Mouse (Mus musculus): ENCODE results near the gene Rap1gap2.
A peak's percentile ranks its signal among the peaks of the same experiment; 100 is the strongest.

Gene Rap1gap2

DNA sequence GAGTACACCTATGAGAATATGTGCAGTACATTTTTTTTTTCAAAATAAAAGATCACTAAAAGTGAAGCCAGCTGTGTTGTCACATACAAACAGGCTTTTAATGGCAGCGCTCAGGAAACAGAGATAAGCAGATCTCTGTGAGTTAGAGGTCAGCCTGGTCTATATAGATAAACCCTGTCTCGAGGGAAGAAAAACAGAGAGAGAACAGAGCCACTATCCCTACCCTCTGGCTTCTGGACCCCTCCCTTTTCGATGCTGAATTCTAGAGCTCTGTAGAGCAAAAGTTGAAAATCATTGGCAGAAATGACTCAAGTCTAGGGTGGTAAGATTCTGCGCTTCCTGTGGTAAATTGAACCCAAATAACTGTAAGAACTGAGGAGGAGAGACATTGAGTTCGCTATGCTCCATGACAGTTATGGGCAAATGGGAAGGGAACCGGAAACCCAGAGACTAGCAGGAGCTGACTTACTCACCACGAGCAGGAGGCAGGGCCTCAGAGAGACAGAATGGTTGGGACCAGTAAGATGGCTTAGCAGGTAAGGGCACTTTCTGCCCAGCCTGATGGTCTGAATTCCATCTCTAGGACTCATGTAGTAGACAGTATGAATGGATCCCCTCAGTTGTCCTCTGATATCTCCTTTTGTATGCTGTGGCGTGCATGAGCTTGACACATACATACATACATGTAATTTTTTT lies 11.4 kb upstream of the Rap1gap2 start:
- peak; percentile 58 for DNase-seq

DNA sequence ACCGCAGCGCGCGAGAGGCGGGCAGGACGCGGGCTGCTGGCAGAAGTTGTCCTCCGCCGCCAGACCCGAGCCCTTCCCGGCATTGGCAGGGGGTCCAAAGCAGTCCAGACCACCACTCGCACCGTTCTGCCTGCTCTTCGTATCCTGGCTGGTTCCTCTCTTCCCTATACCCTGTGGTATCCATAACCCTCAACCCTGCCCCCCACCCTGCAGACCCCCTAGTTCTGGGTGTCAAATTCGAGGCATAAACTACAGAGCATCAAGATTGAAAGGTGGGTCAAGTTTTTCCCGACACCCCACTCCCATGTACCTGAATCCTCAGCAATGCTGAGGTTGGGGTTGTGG lies 9.2 kb upstream of the Rap1gap2 start:
- DNase-seq = no peak

DNA sequence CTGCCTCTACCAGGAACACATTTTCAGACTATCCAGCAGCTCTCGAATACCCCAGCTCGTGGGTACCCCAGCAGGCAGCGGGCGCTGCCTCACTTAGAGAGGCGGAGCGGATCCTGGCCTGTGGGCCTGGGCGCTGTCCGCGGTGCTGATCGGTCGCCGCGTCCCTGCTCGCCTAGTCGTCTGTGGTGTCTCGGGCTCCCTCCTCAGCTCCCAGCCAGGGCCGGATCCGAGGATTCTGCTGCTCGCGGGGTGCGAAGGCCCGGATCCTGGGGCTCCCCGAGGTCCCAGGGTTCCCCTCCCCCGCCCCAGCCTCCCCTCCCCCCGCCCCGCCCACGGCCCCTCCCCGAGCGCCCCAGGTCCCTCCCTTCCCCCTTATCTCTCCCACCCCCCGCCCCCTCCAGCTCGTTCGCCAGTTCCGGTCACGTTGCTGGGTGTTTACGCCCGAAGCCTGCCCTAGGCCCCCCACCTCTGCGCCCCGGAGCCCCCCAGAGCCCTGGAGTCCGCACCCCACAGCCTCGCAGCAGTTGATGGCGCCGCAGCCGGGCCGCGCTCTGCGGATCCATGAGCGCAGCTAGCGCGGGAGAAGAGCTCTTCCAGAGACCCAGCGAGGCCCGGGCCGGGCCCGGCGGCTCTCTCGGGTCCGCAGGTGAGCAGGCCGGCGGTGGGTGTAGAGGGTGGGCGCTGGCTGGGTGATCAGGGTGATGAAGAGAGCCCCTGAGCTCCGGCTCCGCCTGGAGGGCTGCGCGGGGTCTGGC lies 8.7 kb upstream of the Rap1gap2 start, which contains the start of gene Ccdc92b:
Ccdc92b (plus strand) TSS at position 405 of the 755 bp plus-strand sequence.
- DNase-seq = peak; percentile 89

DNA sequence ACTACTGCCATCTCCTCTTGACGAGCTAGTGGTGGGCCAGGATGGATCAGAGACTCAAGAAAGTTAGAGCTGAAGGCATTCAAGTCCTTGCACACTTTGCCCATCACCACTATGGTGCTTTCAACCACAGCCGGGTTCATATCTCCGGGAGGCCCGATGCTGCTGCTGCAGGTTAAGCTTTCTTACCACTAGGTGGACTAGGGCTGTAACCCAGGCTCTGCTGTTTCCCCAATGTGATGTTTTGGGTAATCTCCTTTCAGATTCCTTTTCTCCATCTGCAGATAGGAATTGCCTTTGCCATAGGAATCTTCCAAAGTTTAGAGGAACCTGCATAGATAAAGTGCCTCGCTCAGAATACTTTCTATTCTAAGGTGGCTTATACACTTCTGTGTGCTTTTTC lies 4.9 kb upstream of the Rap1gap2 start:
- DNase-seq = no peak

DNA sequence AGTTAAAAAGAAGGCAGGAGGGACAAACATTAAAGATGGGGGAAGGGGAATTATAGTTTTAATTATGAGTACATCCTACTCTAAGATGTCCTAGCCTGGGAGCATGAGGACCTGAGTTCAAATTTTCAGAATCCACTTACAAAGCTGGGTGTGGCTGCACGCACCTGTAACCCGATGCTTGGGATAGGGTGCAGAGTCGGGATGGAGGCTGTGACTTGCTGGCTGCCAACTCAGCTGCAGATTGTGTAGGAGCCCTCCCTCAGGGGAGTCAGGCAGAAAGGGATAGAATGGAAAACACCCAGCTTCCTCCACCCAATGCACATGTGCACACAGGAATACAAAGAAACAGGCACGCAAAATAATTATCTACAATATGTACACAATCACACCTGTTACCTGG lies 2.7 kb upstream of the Rap1gap2 start:
- DNase-seq = no peak

DNA sequence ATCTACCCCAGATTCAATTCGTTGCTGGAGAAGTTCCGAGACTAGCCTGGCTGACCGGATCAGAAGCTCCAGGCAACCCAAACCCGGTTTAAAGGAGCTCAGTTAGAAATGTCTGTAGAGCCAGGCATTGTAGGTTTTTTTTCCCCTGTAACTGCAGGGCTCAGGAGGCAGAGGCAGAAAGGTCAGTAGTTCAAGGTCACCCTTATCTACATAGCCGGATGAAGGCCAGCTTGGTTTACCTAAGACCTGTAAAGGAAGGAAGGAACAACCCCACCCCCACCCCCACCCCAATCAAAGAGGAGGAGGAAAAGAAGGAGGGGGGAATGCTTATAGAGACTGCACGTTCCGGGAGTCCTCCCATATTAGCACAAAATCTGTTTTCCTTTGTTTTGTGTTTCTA lies 722 bp upstream of the Rap1gap2 start:
- DNase-seq = no peak

DNA sequence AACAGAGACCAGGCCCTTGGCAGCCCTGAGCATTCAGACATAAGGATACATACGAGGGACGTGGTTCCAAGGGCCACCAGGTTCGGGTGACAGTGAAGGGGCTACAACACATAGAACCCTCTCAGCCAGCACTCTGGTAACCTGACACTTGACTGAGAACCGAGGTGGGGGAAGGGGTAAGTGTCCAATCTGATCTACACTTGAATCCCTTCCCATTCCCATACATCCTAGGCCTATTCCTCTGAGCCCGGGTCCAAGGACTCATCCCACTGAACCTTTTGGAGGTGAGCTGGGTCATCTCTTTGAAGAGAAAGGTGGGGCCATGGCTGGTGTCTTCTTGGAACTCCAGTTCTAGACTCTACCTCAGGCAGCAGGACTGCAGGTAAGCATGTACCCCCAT lies 647 bp downstream of the Rap1gap2 start:
- DNase-seq = no peak

DNA sequence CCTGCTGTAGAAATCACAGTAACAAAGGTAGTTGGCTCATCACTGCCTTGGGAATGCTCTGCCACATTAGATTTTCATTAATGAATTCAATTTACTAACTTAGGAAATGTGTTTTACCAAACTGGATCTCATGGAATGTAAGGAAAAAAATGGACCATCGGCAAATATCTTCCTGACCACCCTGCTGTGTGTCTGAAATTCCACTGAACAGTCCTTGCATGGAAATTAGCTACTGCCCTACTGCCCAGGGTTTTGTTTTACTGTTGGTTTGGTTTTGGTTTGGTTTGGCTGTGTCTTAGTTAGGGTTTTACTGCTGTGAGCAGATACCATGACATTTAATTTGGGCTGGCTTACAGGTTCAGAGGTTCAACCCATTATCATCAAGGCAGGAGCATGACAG lies 8.4 kb downstream of the Rap1gap2 start:
- DNase-seq = no peak

DNA sequence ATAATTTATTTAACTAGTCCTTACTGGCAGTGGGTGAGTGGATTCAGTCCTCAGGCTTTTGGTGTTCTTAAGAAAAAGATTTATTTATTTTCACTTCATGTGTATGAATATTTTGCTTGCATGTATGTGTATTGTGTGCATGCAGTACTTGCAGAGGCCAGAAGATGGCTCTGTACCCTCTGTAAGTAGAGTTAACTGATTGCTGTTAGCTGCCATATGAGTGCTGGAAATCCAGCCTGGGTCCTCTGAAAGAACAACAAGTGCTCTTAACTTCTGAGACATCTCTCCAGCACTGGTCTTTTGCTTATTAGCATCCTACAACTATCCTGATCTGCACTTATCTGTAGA lies 12.8 kb downstream of the Rap1gap2 start:
- DNase-seq = no peak

DNA sequence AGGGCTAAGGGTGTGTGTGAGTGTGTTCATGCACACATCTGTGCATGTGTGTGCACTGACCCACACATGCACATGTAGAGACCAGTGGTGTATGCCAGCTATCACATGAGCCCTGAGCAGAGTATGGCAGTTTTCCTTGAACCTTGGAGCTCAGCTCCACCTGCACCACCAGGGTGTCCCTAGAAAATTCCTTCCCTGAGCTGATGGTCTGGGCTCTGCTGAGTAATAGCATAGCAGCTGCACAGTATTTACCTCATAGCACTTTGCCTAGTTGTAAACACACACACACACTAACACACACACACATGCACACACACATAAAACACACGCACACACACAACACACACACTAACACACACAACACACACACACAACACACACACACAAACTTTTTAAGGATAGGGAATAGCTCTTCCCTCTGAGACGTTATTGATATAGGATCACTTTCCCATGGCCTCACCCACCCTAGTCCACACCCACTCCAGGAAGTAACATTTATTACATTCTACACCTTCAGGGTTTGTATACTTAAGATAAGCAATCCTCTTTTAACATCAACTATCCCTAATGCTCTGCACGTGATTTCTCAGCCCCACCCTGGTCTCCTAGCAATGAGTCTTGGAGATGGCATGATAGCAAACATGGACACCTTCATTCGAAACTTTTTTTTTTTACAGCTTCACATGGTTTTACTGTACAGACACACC lies 13.3 kb downstream of the Rap1gap2 start:
- no peak for DNase-seq

DNA sequence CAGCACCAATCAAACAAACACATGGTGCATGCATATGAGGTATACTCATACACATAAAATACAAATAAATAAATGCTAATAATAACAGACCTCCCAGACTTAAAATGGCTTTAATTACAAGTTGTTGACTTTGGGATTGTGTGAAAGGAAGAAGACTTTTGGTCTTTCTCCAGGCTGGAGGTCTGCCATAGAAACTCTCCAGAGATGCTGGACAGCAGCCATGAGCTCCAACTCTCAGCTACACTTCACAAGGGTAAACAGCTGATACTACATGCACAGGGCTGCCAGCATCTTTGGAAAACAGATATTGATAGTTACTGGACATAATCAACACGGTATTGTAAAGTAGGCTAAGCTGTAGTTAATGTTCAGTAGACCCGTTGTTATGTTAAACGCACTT lies 18.5 kb downstream of the Rap1gap2 start:
- no peak for DNase-seq

DNA sequence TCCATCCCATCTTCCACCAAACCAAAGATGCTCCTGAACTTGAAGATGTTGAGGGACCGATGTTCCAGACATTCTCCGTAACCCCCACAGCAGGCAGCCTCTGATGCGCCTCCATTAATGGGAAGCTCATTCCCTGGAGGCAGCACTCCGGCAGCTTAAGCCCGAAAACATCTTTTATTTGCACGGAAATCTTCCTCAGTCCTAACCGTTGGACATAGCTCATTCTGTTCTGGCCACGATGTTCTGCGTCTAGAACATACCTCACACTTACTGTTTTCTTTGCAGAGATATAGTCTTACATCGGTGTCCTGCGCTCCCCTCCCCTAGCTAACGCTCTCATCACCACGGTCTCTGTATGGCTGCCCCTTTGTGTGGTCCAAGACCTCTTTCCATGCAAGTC lies 20.0 kb downstream of the Rap1gap2 start:
- no peak for DNase-seq

DNA sequence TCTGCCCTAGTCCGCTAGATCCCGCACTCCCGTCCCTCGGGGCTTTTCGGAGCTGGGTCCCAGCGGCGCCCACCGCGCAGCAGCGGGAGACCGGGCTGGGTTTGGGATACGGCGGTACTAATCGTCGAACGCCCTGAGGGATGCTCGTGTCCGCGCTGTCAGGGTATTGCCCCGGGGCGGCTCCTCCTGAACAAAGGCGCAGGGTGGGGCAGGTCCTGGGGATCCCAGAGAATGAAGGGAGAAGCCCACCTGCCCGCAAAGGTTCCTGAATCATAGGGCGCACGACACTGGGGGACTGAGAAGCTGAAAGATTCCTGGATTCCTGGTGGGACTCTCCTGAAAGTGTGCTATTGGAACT lies 20.5 kb downstream of the Rap1gap2 start:
- no peak for DNase-seq

DNA sequence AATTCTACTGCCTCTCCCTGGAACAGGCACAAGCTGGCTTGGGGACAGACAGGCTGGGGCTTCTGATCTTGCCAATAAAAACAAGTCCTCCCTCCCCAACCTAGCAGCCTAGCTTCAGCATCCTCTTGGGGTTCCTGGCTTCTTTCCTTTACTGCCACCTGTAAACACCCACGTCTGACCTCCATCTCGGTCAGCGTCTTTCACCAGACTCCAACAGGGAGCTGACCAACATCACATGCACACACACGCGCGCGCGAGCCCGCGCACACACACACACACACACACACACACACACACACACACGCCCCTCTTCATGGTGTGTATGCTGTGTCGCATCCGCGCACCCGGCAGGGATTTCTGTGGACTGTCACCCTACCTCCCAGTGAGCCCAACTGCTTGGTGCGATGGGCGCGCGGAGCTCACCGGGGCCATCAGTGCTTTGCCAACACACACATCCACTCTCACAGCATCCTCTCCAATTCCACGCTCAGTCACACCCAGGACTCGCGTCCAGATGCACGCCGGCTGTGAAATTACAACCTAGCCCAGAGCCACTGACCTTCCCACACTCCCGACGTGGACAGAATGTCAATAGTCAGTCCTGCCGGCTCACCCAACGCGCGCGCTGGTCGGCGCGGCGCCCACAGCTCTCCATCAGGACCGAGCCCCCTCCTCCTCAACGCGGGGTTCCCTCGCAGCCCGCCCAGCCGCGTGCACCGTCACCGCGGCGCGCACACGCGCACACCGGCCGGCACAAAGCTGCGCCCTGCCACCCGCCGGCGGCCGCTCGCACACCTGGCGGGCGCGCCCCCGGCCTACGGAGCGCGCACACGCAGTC lies 21.1 kb downstream of the Rap1gap2 start:
- no peak for DNase-seq

DNA sequence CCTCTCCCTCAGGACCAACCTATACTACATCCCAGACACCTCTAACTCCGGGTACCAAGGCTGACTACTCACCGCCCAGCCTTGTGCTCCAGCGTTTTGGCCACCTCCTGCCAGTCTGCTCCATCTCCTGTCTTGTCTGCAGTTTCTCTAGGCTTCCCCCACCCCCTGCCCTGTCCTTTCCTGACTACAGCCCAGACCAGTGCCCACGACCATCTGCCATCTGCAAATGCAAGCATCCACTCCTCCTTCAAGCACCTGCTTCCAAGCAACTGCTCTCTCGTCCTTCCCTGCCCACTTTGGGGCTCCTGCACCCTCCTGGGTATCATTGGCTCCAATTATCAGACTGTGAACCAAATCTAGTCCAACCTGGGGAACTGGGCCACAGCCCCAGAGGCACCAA lies 24.3 kb downstream of the Rap1gap2 start:
- DNase-seq = no peak

DNA sequence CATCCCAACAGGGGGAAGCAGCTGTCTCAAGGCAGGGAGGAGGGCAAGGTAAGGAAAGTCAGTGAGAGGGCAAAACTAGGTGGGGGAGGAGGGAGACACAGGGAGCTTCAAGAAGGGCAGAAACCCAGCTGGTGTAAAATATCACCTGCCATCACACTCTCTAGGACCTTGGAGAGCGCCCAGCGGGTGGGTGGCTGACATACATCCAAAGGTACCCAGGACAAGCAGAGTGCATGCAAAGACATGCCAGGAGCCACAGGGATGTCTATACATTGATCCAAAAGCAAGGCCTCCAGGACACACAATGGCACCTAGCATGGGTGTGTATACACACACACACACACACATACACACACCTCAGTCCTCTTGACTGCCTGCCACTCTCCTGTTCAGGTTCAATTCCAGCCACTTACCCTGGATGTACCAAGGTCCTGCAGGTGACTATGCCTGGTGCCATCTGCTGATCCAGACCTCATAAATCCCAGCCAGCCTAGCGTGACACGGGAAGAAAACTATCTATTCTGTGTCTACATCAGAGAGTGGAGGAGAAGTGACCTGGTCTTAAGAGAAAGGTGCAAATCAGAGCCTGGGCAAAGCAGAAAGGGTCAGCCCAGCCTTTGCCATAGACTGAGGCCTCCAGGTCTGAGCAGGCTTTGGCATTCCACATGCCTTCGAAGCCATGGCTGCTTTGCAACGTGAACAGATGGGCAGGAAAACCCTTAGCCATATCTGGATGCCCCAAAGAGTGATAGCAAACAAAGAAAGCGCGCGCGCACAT lies 25.6 kb downstream of the Rap1gap2 start:
- peak; percentile 58 for DNase-seq

DNA sequence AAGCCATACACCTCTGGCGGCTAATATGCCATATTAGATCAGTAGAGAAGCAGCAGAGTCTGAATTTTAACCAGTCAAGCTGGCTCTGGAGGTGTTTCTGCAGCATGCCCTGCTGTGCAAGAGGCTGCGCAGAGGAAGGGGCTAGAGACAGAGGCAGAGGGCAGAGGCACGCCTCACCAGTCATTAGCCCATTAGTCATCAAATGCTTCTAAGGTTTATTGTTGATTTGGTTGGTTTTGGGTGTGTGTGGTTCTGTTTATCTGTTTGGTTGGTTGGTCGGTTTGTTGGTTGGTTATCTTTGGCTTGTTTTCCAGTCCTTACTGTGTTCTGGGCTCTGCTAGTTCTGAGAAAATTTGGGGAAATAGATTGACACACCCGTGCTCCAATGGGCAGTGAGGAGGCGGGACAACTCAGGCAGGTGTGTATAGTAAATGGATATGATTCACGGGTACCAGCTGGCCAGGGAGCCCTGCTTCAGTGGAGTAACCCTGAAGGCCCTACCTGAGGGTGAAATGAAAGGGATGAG lies 26.8 kb downstream of the Rap1gap2 start:
- DNase-seq = peak; percentile 44

DNA sequence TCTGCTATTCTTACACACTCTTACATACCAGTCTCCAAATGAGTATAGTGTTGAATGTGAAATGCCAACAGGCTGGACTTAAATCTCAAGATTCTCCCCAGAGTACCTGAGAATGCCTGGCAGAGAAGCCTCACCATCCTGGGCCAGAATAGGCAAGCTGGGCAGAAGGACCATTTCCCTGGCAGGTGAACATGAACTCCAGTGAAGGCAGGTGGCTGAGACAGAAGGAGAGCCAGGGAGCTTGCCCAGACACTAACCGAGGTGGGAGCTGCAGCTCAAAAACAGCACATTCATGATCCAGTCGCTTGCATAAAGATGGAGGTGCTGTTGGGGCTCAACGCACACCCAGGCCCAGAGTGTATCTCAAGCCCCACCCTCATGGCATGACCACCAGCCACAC lies 28.3 kb downstream of the Rap1gap2 start:
- DNase-seq = no peak

DNA sequence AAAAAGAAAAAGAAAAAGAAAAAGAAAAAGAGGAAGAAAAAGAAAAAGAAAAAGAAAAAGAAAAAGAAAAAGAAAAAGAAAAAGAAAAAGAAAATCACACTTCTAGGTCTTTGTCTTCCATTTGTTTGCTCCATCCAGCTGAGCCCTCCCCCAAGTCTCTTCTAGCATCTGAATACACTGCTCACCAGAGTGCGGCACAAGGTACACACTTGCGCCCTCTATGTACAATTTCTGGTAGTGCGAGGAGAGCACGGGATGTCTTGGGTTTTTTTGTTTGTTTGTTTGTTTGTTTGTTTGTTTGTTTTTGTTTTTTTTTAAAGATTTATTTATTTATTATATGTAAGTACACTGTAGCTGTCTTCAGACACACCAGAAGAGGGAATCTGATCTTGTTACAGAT lies 29.4 kb downstream of the Rap1gap2 start:
- peak; percentile 58 for DNase-seq

DNA sequence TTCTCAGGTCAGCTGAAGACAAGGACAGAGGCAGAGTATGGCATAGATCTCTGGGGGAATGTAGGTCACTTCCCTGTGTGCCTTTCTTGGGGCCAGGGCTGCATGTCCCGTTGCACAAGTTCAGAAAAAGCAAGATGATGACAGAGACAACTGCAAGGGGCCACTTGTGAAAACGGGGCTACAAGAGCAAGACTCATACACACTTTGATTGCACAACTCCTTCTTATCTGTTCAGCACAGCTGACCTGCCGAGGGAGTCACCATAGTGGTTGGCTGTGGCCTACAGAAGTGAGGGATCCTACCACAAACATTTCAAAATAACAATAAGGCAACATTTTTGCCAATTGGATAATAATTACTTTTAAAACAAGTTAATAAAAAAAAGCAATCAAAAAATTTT lies 33.6 kb downstream of the Rap1gap2 start:
- peak; percentile 83 for DNase-seq

DNA sequence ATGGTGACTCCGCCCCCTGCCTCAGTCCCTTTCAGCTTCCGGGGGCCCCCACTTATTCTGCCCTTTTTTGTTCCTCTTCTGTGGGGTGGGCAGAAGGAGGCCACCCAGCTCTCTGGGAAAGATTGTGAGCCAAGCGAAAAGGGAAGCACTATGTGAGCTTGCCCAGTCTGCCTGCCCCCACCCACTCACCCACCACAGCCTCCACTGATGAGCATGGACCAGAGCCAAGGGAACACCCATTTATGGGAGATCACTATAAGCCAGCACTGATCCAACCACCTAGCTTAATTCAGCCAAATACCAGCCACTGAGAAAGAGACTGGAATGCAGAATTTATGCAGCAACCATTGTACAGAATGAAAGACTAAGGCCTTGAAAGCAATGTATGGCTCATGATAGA lies 34.8 kb downstream of the Rap1gap2 start:
- peak; percentile 71 for DNase-seq

DNA sequence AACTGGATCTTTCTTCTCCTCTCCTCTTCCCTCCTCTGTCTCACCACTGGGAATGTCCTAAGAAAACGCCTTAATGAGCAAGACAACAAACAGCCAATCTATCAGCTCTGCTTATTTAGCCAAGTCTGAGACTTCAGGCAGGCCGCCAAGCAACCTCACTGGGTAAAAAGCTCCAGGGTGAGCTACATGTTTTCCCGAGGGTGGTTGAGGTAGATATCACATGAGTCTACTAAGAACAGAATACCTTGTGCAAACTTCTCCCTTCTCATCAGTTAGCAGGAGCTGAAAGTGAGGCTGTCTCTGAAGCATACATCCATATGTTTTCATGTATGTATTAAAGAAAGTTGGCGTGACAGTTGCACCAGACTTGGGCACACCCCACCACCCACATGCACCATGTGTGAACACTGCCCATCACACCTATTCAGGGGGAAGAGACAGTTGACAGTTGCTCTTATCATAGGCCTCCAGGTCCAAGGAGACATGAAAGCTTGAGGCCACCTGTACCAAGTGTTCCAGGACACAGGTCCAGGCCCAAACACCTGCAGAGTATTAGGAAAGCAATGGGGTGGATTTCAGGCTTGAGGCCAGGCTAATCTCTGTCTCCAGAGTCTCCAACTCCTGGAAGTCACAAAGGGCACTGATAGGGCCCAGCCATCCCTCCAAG lies 35.8 kb downstream of the Rap1gap2 start:
- peak; percentile 56 for DNase-seq
